Mouse (Mus musculus) kidney, embryonic 16.5 days (tissue): Measurements from ENCODE around the gene Gm10406. TPM values are rescaled to one million over a fixed set of nuclear protein-coding genes. Genes with fewer than 3 reads are reported as not detected.
"Not testable (repeated sequence)": the region's sequence is repeated elsewhere in the genome, so short reads cannot be mapped to it uniquely, and the experiment has no call there.

ENCODE experiments used
- ATAC-seq: fragments of 200-750 bp; cut with Nextera tagmentation; 2 replicates; pipeline ENCODE4 v1.8.0; 2017; ENCODE audit warnings: moderate TSS enrichment; ENCODE audit not compliant: low FRiP score, low TSS enrichment
- H3K27ac ChIP-seq: fragments of 300-500 bp; sonication (generic); 2 replicates; pipeline ENCODE4 v1.5.1; 2014; ENCODE audit warnings: low read length
- H3K27me3 ChIP-seq: fragments of 300-500 bp; sonication (generic); 2 replicates; pipeline ENCODE4 v1.6.1; 2014; ENCODE audit warnings: low read length, control low read depth, mixed read lengths; ENCODE audit not compliant: insufficient read depth
- H3K36me3 ChIP-seq: fragments of 300-500 bp; sonication (generic); 2 replicates; pipeline ENCODE4 v1.6.1; 2014; ENCODE audit warnings: low read length, control low read depth, mixed read lengths; ENCODE audit not compliant: insufficient read depth
- H3K4me1 ChIP-seq: fragments of 300-500 bp; sonication (generic); 2 replicates; pipeline ENCODE4 v1.6.1; 2014; ENCODE audit warnings: low read length, control low read depth, mixed read lengths; ENCODE audit not compliant: insufficient read depth
- H3K4me2 ChIP-seq: fragments of 300-500 bp; sonication (generic); replicated peaks from 2 replicates; pipeline ENCODE4 v1.6.1; 2014; ENCODE audit warnings: low read depth, low read length
- H3K4me3 ChIP-seq: fragments of 300-500 bp; sonication (generic); 2 replicates; pipeline ENCODE4 v1.5.1; 2014; ENCODE audit warnings: mild to moderate bottlenecking, low read length
- H3K9ac ChIP-seq: fragments of 300-500 bp; sonication (generic); replicated peaks from 2 replicates; pipeline ENCODE4 v1.6.1; 2014; ENCODE audit warnings: low read length
- H3K9me3 ChIP-seq: fragments of 300-500 bp; sonication (generic); 2 replicates; pipeline ENCODE4 v1.6.1; 2016; ENCODE audit warnings: low read length, control low read depth
- WGBS: fragments of 180-500 bp; shearing (Covaris S2); extraction: QIAGEN DNeasy Blood & Tissue Kit; methylation state at CpG from one replicate; pipeline ENCODE4 v1.1.7; 2014; 5-methylcytosine and 5-hydroxymethylcytosine counted together
- polyA plus RNA-seq: library from polyadenylated mRNA; unstranded; fragments of >200 nt; fragmentation: Nextera tagmentation; extraction: Ambion mirVana; gene quantifications from 2 replicates; pipeline ENCODE4 v1.2.1, GENCODE M21; 2015

Gm10406 gene
- polyA plus RNA-seq = 0.57 and 0.64 TPM in 2 replicates

DNA sequence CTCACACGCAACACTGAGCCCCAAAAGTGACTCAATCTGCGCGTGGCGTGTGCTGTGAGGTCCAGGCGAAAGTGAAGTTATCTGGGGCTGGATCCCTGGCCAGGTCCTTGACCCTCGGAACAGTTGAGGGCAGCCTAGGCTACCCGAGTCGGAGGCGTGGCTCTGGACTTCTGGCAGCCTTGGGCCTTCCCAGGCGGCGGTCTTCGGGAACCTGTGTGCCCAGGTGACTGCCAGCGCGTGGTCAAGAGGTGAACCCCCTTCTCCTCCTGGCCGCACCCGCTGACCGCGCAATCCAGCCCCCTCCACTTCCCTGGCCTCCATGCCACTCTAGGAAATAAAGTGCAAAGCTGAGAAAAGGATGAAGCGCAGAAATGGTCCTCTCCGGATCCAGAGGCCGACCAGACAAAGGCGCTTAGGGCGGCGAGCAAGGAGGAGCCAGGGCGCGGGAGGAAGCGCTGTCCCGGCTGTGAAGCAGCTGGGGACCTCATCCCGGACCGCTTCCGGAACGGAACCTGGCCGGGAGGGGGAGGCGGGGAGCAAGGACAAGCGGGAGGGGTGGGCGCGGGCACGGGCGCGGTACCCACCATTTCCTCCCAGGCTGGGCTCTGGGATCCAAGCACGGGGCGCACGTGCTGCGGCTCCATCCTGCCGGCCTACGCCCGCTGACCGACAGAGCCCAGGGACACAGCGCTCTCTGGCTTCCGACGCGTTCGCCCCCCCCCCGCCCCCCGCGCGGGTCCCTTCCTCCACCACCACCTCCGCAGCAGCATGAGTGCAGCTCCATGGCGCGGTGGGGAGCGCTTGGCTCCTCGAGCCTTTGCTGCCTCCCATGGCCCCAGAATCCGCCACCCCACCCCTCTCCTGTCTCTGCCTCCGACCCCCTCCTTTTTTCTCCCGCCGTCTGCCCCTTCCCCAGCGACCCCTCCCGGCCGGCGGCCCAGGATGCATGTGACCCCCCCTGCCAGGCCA, at the start of gene Gm10406:
Gene Gm10406, minus strand, starts transcription at position 669 of the 969 bp plus-strand sequence.
- H3K4me3 ChIP-seq = peak within 1 kb of the TSS; percentile 46
- ATAC-seq, H3K27me3 ChIP-seq, H3K4me1 ChIP-seq, H3K9me3 ChIP-seq, H3K27ac ChIP-seq, H3K36me3 ChIP-seq: not testable (repeated sequence)
- peak within 1 kb of the TSS; percentile 53 for H3K9ac ChIP-seq
- H3K4me2 ChIP-seq = peak within 1 kb of the TSS; percentile 77
- 1% methylated on average over 49 of the region's 70 CpGs for WGBS

DNA sequence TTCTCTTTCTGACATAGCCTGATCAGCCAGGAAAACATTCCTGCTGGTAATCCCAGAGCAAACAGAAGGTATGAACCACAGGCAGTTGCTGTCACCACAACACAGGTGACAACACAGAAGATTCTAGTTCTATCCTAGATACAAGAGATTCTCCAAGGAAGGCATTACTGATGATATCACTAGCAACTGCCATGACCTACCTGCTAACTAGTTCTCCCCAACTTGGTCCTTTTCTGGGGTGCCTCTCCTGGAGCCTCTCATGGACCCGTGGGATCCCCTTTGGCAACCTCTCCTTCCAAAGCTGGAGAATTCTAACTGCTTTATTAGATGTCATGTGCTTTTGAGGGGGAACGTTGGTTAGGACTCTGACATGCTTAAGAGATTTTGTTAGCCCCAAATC, 17.6 kb upstream of the Gm10406 start, which contains the start of gene Gm3685:
Gene Gm3685, minus strand, starts transcription at position 101 of the 400 bp plus-strand sequence.
- H3K4me3 ChIP-seq, H3K27me3 ChIP-seq, ATAC-seq, H3K27ac ChIP-seq, H3K4me2 ChIP-seq, H3K9ac ChIP-seq, H3K4me1 ChIP-seq, H3K36me3 ChIP-seq, H3K9me3 ChIP-seq: not testable (repeated sequence)
- WGBS = no CpG with 5 or more reads among the region's 2 CpGs

GRCm38 (mm10) chr14:7026274-7026673, 975 bp downstream of the Gm10406 start:
- not testable (repeated sequence) for H3K9me3 ChIP-seq, H3K27ac ChIP-seq, ATAC-seq, H3K4me1 ChIP-seq, H3K27me3 ChIP-seq, H3K4me3 ChIP-seq, H3K9ac ChIP-seq, H3K36me3 ChIP-seq
- peak overlapping the region; percentile 77; the same call in 1 of the 2 replicates for H3K4me2 ChIP-seq
- 2% methylated on average over 8 of the region's 9 CpGs for WGBS

- not testable (repeated sequence) for H3K27me3 ChIP-seq, H3K27ac ChIP-seq, H3K36me3 ChIP-seq, H3K4me3 ChIP-seq, H3K4me2 ChIP-seq, ATAC-seq, H3K4me1 ChIP-seq, H3K9ac ChIP-seq, H3K9me3 ChIP-seq
- WGBS = 25% methylated on average over 1 of the region's 2 CpGs
These were observed 53.5 kb downstream of the Gm10406 start, which contains the start of gene Gm6356 for GRCm38 (mm10) chr14:6973718-6974117. TSS of gene Gm6356 (minus strand) at chr14:6973818.

Other genes with a start within 250 kb of the Gm10406 start
- not detected in 2 replicates for gene Gm3642, start 187.1 kb downstream of the Gm10406 start, polyA plus RNA-seq
- 0.24 and 0.54 TPM in 2 replicates for gene Gm3667, start 137.5 kb downstream of the Gm10406 start, polyA plus RNA-seq
- gene Gm6356, start 53.6 kb downstream of the Gm10406 start, polyA plus RNA-seq = not detected in 2 replicates
- not detected in 2 replicates for gene Gm3685, start 17.5 kb upstream of the Gm10406 start, polyA plus RNA-seq
- 0.55 and 1.00 TPM in 2 replicates for gene Gm3696, start 73.2 kb upstream of the Gm10406 start, polyA plus RNA-seq
- not detected in 2 replicates for gene Gm6676, start 98.0 kb upstream of the Gm10406 start, polyA plus RNA-seq
- gene Gm3512, start 147.1 kb upstream of the Gm10406 start, polyA plus RNA-seq = 3.2 and 3.5 TPM in 2 replicates
- not detected in 2 replicates for gene Gm16434, start 167.1 kb upstream of the Gm10406 start, polyA plus RNA-seq
- not detected in 2 replicates for gene Gm3727, start 237.3 kb upstream of the Gm10406 start, polyA plus RNA-seq